Mouse (Mus musculus) gastrocnemius, postnatal 25 days (tissue): ENCODE measurements around the gene Dnah6. TPM values are rescaled to one million over a fixed set of nuclear protein-coding genes. Genes with fewer than 3 reads are reported as not detected.

ENCODE experiments used
- DNase-seq: peaks from one replicate; pipeline ENCODE4 v3.0.0; 2022
- total RNA-seq, 2 experiments: library from RNA; stranded (reverse); gene quantifications; 1 replicate in 1 of 2; 2 replicates in 1 of 2; pipeline ENCODE4 v1.2.3; 2021

The Dnah6 gene
- total RNA-seq, 2 experiments from 2014 or later = 0.05 TPM; not detected in 1

GRCm38 (mm10) chr6:73142776-73143175, 78.7 kb downstream of the Dnah6 start:
- no peak for DNase-seq

GRCm38 (mm10) chr6:73140836-73141235, 80.6 kb downstream of the Dnah6 start:
- no peak for DNase-seq

DNA sequence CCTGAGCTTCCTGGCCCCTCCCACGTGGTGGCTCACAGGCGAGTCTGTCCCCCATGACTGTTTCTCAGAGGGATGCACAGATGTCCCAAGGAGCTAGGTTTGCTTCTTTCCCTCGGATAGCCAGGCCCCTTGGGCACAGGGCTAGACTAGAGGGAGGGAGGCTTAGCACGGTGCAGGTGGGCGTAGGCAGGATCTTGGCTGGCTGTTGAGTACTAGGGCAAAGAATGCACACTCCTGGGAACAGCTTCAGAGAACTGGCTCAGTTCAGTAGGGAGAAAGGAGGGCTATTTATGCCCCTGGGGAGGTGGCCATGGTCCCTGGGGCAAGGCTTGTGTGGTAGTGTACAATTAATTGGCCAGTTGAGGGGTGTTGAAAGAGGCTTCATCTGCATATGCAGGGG, 88.7 kb downstream of the Dnah6 start:
- no peak for DNase-seq

- DNase-seq = no peak
These were observed 93.9 kb downstream of the Dnah6 start for GRCm38 (mm10) chr6:73127594-73127993.

DNA sequence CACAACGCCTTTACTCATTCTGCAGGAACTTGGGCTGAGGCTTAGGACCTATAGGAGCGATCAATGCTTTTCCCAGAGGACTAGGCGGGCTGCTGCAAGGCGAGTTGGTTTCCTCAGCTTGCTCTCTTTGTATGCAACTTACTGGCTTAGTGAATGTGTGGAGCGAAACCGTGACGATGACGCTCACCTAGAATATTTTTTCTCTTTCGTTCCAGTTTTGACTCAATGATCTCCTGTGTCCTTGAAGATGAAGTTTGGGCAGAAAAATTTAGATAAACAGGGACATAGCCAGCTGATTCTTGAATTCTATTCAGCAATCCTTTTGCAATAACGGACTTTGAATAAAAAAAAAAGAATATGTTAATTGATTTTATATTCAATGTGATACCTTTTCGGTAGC, 101.1 kb downstream of the Dnah6 start:
- no peak for DNase-seq

DNA sequence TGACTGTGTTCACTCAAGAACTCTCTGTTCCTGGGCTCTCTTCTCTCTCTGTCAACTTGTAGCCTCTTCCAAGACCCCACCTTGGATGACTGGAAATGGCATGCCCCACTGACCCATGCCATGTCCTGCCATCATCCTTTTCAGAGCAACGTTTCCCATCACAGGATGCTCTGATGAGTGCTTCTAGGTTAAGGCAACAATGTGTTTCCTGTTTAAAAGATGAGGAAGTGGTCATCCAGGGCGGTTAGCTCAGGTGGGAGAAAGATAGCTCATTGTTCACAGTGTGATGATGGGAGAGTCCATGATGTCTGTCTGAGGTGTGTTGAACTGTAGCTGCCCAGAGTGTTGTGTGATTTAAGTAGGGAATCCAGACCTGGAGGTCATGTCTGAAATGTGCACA, 107.6 kb downstream of the Dnah6 start:
- DNase-seq = no peak

DNA sequence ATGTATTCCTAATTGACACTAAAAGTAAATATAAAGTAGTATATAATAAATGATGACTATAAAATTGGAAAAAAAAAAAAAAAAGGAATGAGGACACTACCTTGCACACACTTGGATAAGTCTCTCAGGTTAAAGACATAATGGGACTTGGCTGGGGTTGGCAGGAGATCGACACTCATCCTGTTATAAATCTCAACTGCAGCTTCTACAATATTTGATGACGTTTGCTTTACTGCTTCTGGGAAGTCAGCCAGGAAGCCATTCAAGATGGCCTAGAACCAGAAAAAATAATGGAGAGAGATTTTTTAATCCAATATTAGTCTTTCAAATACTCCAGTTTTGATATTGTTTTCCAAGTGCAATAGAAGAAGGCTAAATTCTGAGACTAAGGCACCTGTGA, 108.1 kb downstream of the Dnah6 start:
- DNase-seq = no peak

DNA sequence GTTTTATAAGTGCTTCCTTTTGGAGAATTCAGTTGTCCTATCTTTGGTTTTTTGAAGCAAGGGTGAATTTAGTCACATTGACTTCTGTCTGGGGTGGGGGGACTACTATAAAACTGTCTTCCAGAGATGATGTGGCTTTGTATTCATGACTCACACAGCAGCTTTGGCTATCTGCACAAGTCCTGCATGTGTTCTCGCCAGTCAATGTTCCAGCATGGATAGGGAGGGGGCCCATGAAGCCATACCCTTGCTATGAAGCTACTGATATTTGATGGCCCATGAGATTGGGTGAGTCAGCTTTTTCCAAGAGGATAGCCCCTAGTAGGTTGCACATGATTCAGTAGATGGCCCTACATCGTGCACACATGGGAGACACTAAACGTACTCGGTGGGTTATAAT, 128.3 kb downstream of the Dnah6 start:
- no peak for DNase-seq

DNA sequence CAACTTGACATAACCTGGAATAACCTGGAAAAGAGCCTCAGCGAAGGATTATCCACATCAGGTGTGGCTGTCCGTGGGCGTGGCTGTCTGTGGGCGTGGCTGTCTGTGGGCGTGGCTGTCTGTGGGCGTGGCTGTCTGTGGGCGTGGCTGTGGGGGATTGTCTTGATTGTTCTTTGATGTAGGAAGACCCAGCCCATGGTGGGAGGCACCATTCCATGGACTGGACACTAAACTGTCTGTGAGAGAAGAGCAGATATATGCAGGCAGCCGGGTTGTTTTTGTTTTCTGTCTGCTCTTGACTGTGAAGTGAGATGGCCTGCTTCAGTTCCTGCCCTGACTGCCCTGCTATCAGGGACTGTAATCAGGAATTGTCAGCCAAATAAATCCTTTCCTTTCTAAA, 130.6 kb downstream of the Dnah6 start:
- DNase-seq = no peak

DNA sequence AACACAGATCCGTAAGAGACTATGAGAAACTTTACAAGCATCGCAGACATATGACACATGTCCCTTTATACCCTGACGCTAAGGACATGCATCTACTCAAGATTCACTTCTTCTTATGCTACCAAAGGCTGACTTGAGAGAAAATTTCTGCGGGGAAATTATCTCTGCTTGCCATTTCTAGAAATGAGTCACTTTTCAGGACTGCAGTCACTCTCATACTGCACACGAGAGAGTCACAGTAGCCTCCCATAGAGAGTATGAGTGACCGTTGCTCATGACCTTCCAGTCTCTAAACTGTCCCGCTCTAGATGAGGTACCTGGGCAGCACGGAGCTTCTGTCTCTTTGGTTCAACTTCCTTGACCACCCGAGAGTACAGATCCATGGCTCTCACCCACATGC, 138.9 kb downstream of the Dnah6 start:
- DNase-seq = no peak

DNA sequence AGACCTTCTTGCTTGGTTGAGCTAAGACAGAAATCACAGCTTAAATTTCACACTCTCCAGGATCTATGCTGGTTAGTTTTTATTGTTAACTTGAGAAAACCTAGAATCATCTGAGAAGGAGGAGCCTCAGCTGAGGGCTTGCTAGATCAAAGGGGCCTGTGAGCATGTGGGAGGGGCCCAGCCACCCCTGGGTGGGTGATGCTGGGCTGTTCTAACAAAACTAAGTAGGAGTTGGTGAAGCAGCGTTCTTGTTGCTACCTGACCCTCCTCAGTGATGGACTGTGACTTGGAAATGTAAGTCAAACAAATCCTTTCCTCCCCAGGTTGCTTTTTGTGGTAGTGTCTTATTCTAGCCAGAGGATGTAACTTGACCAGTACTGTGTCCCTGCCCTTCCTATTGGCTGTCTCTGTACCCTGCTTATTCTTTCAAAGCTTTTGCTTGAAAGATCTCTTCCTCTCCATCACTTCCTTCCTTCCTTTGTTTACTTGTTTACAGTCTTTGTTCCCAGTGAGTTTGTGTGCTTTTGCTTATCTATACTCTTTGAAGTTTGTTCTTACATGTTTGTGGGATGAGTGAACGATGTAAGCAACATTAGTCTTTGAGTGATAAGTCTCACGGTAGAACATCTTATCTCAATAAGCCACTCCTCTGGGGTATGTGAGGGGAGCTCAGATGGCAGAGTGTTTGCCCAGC, 149.2 kb downstream of the Dnah6 start:
- DNase-seq = no peak

- no peak for DNase-seq
These were observed 150.2 kb downstream of the Dnah6 start for GRCm38 (mm10) chr6:73071214-73071613.

- no peak for DNase-seq
These were observed 150.8 kb downstream of the Dnah6 start for GRCm38 (mm10) chr6:73070663-73071062.

DNA sequence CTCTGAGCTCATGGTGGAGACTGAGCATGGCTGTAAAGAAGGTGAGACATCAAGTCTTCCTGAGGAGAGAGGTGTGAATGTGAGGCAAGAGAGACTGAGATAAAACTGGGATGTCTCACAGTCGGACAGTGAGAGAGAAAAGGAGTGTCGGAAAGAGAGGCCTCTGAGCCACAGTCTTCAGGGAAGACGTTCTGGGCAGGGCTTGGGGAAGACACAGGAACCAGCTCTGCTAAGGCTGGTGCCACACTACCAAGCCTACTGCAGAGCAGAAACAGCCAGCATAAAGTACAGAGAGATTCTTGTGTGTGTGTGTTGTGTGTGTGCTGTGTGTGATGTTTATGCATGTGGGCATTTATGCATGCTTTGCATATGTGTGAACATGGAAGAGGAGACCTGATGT, 156.9 kb downstream of the Dnah6 start:
- no peak for DNase-seq

GRCm38 (mm10) chr6:73059596-73060121, 161.8 kb downstream of the Dnah6 start:
- no peak for DNase-seq

GRCm38 (mm10) chr6:73059162-73059561, 162.3 kb downstream of the Dnah6 start:
- DNase-seq = no peak

GRCm38 (mm10) chr6:73055347-73055746, 166.1 kb downstream of the Dnah6 start:
- no peak for DNase-seq

DNA sequence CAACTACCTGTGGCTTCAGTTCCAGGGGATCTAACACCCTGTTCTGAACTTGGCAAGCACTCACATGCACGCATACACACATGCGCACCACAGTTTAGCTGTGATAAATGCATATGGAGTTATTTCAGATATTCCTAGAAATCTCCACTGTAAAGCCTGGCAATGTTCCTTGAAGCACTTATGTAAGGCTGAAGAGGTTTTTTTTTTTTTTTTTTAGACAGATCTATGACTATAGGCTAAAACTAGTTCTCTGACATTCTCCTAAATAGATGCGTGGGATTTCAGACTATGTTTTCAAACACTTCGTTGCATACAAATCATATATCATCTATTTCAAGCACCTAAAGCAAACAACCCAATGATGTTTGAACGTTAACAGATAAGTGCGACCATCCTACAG, 166.6 kb downstream of the Dnah6 start:
- no peak for DNase-seq

DNA sequence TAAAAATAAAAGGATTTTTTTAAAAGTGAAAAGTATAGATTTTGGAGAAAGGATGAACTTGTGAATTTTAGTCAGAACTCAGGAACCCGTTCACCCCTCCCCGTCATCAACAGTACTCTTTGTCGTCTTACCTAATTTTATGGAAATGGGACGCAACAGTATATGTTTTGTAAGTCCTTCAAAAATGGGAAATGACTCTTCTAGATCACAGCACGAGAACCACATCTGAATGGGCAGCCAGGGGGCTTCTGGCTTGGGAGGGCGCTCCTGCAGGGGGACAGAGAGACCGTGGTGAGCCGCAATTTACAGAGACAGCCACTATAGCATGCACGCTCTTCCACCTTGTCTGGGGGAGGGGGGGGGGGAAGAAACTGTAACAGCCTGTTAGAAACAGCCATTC, 167.9 kb downstream of the Dnah6 start:
- no peak for DNase-seq

- no peak for DNase-seq
These were observed 174.2 kb downstream of the Dnah6 start for GRCm38 (mm10) chr6:73047259-73047658.

DNA sequence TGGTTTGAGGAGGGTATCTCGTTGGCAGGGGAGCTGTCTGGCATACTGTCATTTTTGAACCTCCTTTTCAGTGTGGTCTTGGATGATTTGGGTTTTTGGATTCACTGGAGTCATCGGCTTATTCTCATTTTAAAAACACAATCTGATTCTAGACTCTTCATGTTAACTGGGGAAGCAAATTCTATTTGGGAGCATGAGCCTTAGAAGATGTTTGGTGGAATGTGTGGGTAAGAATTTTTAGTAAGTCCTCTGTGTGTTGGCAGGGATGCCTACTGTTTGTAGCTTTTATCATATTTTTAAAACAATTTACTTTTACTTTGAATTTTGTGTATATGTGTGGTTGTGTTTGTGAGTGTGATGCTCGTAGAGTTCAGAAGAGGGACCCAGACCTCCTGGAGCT, 175.5 kb downstream of the Dnah6 start:
- no peak for DNase-seq

DNA sequence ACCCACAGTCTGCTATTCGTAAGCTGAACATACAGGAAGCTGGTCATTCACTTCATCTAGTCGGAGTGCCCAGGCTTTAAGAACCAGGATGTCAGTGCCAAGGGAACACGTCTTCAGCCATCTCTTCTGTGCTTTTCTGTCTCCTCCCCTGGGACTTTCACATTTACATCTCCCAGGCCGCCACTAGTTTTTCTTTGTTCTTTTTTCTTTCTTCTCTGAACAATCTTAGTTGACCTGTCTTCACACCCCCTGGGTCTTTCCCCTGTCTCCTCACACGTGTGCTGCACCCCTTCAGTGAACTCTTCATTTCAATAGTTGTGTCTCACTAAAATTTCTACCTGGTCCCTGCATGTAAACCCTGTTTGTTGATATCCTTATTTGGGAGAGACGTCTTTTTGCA, 179.2 kb downstream of the Dnah6 start:
- DNase-seq = no peak

GRCm38 (mm10) chr6:73038291-73038690, 183.2 kb downstream of the Dnah6 start:
- no peak for DNase-seq

DNA sequence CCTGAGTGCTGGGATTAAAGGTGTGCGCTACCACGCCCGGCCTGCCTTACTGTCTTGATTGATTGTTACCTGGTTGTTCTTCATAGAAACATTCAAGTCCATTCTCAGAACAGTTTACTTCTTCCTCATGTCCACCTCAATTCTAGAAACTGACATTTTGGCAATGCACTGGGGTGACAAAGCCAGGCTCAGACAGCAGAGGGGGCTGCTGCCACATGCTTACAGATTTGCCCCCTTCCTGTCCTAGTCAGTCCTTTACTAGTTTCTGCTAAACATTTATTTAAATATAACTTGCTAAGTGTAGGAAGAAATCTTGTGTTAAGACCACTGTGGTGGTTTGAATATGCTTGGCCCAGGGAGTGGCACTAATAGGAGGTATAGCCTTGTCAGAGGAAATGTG, 192.6 kb downstream of the Dnah6 start:
- DNase-seq = no peak

- DNase-seq = no peak
These were observed 193.6 kb downstream of the Dnah6 start for GRCm38 (mm10) chr6:73027881-73028280.
